Mouse (Mus musculus) limb, embryonic 11.5 days (tissue): Measurements from ENCODE around the gene Ndufs1. TPM values are rescaled to one million over a fixed set of nuclear protein-coding genes. Genes with fewer than 3 reads are reported as not detected.
A peak's percentile ranks its signal among the peaks of the same experiment; 100 is the strongest.

Experiments used
- ATAC-seq: fragments of 200-750 bp; cut with Nextera tagmentation; 2 replicates; pipeline ENCODE4 v1.8.0; 2017; ENCODE audit warnings: low read depth; ENCODE audit not compliant: insufficient number of reproducible peaks, low FRiP score, low TSS enrichment
- DNase-seq: peaks from one replicate; pipeline ENCODE4 v3.0.0-alpha.2; 2015; ENCODE audit warnings: low spot score
- H3K27ac ChIP-seq: fragments of 300-500 bp; sonication (generic); replicated peaks from 2 replicates; pipeline ENCODE4 v1.5.1; 2014; ENCODE audit warnings: low read depth, mild to moderate bottlenecking, low read length
- H3K27me3 ChIP-seq: fragments of 300-500 bp; sonication (generic); 2 replicates; pipeline ENCODE4 v1.6.1; 2014; ENCODE audit warnings: mild to moderate bottlenecking, low read length, mixed read lengths; ENCODE audit not compliant: control insufficient read depth, insufficient read depth
- H3K36me3 ChIP-seq: fragments of 300-500 bp; sonication (generic); 2 replicates; pipeline ENCODE4 v1.6.1; 2014; ENCODE audit warnings: mild to moderate bottlenecking, low read length, moderate library complexity, mixed read lengths; ENCODE audit not compliant: control insufficient read depth, insufficient read depth
- H3K4me1 ChIP-seq: fragments of 300-500 bp; sonication (generic); 2 replicates; pipeline ENCODE4 v1.6.1; 2014; ENCODE audit warnings: low read length, mixed read lengths; ENCODE audit not compliant: control insufficient read depth, insufficient read depth
- H3K4me2 ChIP-seq: fragments of 300-500 bp; sonication (generic); 2 replicates; pipeline ENCODE4 v1.6.1; 2014; ENCODE audit warnings: low read depth, mild to moderate bottlenecking, moderate library complexity; ENCODE audit not compliant: severe bottlenecking
- H3K4me3 ChIP-seq: fragments of 300-500 bp; sonication (generic); 2 replicates; pipeline ENCODE4 v1.5.1; 2014; ENCODE audit warnings: low read depth, low read length
- H3K9ac ChIP-seq: fragments of 300-500 bp; sonication (generic); 2 replicates; pipeline ENCODE4 v1.6.1; 2014; ENCODE audit warnings: mild to moderate bottlenecking, low read length
- H3K9me3 ChIP-seq: fragments of 300-500 bp; sonication (generic); 2 replicates; pipeline ENCODE4 v1.6.1; 2016; ENCODE audit warnings: low read length; ENCODE audit not compliant: control insufficient read depth
- WGBS: fragments of 180-500 bp; shearing (Covaris S2); extraction: QIAGEN DNeasy Blood & Tissue Kit; methylation state at CpG from one replicate; pipeline ENCODE4 v1.1.7; 2014; 5-methylcytosine and 5-hydroxymethylcytosine counted together
- polyA plus RNA-seq: library from polyadenylated mRNA; unstranded; fragments of >200 nt; fragmentation: Nextera tagmentation; extraction: Ambion mirVana; gene quantifications from 2 replicates; pipeline ENCODE4 v1.2.1, GENCODE M21; 2014

The Ndufs1 gene
- polyA plus RNA-seq, 1 experiment from 2014 or later: 154 TPM

DNA sequence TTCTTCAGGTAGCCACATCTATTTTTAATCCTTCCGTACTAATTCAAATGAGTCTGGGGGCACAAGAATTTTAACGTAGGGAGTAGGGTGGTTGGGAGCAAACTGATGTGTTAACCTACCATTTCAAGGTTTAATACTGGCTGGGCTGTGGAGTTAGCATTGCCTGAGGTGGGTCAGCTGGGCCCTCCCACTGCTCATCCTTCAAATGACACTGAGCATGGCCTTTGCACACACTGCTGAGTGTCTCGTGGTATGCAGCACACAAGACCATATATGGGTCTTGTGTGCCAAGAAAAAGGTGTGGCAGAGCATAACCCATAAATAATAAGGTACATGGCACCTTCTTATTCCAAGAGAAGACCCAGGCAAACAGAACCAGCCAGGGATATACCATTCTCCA is 31.0 kb upstream of the Ndufs1 start:
- Histone ChIP-seq H3K27me3 (peaks cover 4% of the 10 kb centered on the region; the same call in 1 of the 2 replicates), H3K9me3 (no peaks in the 10 kb centered on the region), H3K4me2 (no peak overlapping the region), H3K9ac (no peak overlapping the region), H3K4me1 (peaks cover 4% of the 10 kb centered on the region; the same call in 1 of the 2 replicates), H3K4me3 (no peak overlapping the region), H3K27ac (no peak overlapping the region), H3K36me3 (no peaks in the 10 kb centered on the region)
- DNase-seq (no peak), ATAC-seq (no peak)
- 77% methylated on average over 3 of the region's 3 CpGs for WGBS

DNA sequence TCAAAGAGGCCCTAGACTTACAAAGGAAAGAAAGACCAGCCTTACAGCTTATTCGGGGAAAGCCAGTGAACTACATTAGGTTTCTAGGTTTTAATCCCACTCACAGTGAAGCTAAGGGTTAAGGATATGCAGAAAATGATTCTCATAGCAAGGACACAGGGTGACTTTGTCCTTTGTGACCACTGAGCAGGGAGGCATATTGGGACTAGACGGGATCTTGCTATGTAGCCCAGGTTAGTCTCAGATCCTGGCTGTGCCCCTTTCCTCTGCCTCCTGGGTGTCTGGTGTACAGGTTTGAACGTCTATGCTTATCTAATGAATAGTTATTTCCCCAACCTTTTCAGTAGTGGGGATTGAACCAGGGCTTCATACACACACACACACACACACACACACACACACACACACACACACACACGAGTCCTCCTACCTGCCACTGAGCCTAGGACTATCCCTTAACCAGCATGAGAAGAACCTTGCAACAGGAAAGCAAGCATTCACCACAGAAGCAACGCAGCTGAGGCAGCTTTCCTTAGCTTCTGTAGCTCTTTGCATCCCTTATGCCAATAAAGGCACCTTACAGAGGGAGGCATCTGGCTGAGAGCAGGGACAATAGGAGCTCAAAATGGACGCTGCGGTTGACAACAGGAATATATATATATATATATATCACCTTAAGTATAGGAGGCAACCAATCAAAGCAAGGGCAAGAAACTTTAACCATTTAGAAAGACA is 28.2 kb upstream of the Ndufs1 start:
- DNase-seq (no peak), ATAC-seq (peak; percentile 31; the same call in 1 of the 2 replicates)
- H3K4me1 ChIP-seq: peaks cover 4% of the 10 kb centered on the region; the same call in 1 of the 2 replicates
- H3K4me2 ChIP-seq: no peak overlapping the region
- peaks cover 2% of the 10 kb centered on the region; the same call in 1 of the 2 replicates for H3K9me3 ChIP-seq
- 28% methylated on average over 7 of the region's 7 CpGs for WGBS
- H3K9ac ChIP-seq: no peak overlapping the region
- no peaks in the 10 kb centered on the region for H3K36me3 ChIP-seq
- peaks cover 4% of the 10 kb centered on the region; the same call in 1 of the 2 replicates for H3K27me3 ChIP-seq
- no peak overlapping the region for H3K27ac ChIP-seq
- no peak overlapping the region for H3K4me3 ChIP-seq

DNA sequence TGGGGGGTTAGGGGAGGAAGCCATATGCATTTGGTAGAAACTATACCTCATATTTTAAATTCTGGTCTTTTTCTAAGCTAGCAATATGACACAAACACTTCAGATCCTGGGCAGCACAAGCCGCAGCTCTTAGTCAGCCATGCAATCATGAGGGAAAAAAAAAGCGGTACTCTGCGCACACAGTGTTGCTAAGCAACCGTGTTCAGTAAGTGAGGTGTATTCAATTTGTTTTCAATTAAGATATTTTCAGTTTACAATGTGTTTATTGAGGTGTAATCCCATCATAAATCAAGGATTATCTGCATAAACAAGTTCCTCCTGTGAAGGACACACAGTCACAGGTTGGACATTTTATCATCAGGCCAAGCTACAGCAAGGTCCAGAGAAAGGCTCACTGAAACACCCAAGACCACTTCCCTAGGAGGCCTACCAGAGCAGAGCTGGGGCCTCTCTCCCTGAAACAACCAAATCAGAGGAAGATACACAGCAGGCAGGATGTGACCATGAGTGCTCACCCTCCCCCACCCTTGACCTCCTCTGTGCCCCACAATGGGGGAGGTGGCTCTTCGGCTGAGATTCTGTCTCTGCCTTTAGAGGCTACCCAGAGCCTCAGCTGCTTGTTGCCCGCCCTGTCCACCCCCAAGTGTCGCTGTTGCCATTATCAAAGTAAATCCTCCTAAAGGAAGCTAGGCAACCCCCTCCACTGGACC is 27.5 kb upstream of the Ndufs1 start:
- Histone ChIP-seq H3K4me2 (no peak overlapping the region), H3K27ac (no peak overlapping the region), H3K9me3 (peaks cover 2% of the 10 kb centered on the region; the same call in 1 of the 2 replicates), H3K4me1 (peaks cover 4% of the 10 kb centered on the region; the same call in 1 of the 2 replicates), H3K27me3 (peaks cover 4% of the 10 kb centered on the region; the same call in 1 of the 2 replicates), H3K4me3 (no peak overlapping the region), H3K36me3 (no peaks in the 10 kb centered on the region), H3K9ac (no peak overlapping the region)
- 7% methylated on average over 7 of the region's 7 CpGs for WGBS
- ATAC-seq: 0 out of 2 replicates have a peak, but pooled peaks have one; percentile 21
- DNase-seq: peak; percentile 50

DNA sequence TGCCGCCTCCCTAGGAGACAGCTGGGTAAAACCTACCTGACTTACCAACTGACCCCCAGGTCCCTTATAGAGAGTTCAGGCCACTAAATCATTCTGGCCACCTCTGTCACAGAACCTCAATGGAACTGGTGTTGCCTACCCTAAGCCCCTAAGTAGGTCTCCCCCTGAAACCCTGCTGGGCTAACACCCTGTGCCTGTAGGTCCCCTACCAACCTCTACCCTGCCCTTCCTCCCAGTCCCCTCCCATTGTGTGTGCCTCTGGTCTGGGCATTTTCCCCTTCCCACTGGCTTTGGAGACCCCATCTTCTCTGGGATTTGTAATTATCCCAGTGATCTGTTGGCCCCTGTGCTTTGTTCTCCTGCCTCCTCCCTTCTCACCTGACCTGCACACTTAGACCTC is 26.8 kb upstream of the Ndufs1 start:
- DNase-seq (no peak), ATAC-seq (no peak)
- Histone ChIP-seq H3K4me1 (peaks cover 4% of the 10 kb centered on the region; the same call in 1 of the 2 replicates), H3K27me3 (peaks cover 2% of the 10 kb centered on the region; the same call in 1 of the 2 replicates), H3K4me2 (no peak overlapping the region), H3K4me3 (no peak overlapping the region), H3K27ac (no peak overlapping the region), H3K9me3 (peaks cover 2% of the 10 kb centered on the region; the same call in 1 of the 2 replicates), H3K36me3 (no peaks in the 10 kb centered on the region), H3K9ac (no peak overlapping the region)
- WGBS: 73% methylated on average over 1 of the region's 1 CpGs

DNA sequence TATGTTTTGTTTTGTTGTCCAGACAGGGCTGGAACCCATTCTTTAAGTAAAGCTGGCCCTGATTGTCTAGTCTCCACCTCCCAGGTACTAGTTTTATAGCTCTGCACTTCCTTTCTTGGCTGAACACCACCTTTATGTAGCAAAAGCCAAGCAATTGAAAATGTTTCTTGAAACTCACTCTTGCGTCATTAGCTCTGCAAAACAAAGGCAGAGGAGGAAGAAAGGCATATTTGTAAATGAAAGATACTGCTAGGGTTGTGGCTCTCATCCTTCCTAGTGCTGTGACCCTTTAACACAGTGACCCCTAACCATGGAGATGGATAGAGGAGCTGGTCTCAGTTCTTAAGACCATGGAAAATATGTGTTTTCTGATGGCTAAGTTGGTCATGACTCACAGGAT is 25.0 kb upstream of the Ndufs1 start:
- 79% methylated on average over 1 of the region's 1 CpGs for WGBS
- no peak overlapping the region for H3K27ac ChIP-seq
- no peak for DNase-seq
- no peaks in the 10 kb centered on the region for H3K27me3 ChIP-seq
- peaks cover 2% of the 10 kb centered on the region; the same call in 1 of the 2 replicates for H3K9me3 ChIP-seq
- peaks cover 4% of the 10 kb centered on the region; the same call in 1 of the 2 replicates for H3K4me1 ChIP-seq
- no peak overlapping the region for H3K9ac ChIP-seq
- no peak overlapping the region for H3K4me3 ChIP-seq
- ATAC-seq: no peak
- no peak overlapping the region for H3K4me2 ChIP-seq
- no peaks in the 10 kb centered on the region for H3K36me3 ChIP-seq

DNA sequence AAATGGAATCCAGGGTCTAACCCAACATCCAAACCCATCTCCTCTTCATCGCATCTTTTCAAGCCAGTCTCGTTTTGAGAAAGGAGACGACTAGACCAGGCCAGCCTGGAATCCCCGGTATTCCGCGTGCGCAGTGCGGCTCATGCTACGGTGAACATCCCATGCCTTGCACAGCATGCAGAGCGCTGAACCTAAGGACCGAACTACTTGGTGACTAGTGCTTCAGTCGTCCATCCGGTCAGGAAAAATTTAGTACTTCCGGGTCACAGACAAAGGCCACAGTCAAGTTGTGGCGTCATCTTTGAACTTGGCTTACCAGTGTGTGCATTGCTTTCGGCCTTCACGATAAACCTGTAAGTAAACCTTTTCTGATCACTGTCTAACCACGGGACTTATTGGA is 23.7 kb upstream of the Ndufs1 start:
- H3K27me3 ChIP-seq: no peaks in the 10 kb centered on the region
- no peak overlapping the region for H3K27ac ChIP-seq
- DNase-seq (no peak), ATAC-seq (no peak)
- 95% methylated on average over 18 of the region's 18 CpGs for WGBS
- peaks cover 4% of the 10 kb centered on the region; the same call in 1 of the 2 replicates for H3K4me1 ChIP-seq
- no peak overlapping the region for H3K9ac ChIP-seq
- peaks cover 2% of the 10 kb centered on the region; the same call in 1 of the 2 replicates for H3K9me3 ChIP-seq
- H3K36me3 ChIP-seq: no peaks in the 10 kb centered on the region
- H3K4me3 ChIP-seq: no peak overlapping the region
- H3K4me2 ChIP-seq: no peak overlapping the region

DNA sequence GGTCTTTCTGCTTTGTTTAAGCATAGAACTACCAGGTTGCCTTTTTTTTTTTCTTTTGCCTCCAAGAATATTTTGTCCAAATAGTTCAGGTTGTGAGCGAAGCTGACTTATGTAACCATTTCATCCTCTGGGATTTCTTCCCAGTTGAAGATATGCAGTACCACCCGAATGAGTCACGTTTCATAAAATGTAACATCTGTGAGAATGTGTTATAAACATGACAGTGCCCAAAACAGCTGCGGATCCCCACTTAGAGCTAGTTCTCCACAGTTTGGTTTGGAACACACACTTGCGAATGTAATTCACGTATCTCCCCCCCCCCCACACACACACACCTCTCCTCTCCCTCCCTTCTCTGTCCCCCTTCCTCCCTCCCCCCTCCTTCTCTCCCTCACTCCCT is 22.8 kb upstream of the Ndufs1 start:
- no peak overlapping the region for H3K4me2 ChIP-seq
- WGBS: 87% methylated on average over 6 of the region's 6 CpGs
- no peaks in the 10 kb centered on the region for H3K36me3 ChIP-seq
- DNase-seq: no peak
- no peak overlapping the region for H3K27ac ChIP-seq
- H3K9ac ChIP-seq: no peak overlapping the region
- H3K4me3 ChIP-seq: no peak overlapping the region
- no peak for ATAC-seq
- peaks cover 2% of the 10 kb centered on the region; the same call in 1 of the 2 replicates for H3K9me3 ChIP-seq
- H3K27me3 ChIP-seq: no peaks in the 10 kb centered on the region
- peaks cover 3% of the 10 kb centered on the region; the same call in 1 of the 2 replicates for H3K4me1 ChIP-seq

DNA sequence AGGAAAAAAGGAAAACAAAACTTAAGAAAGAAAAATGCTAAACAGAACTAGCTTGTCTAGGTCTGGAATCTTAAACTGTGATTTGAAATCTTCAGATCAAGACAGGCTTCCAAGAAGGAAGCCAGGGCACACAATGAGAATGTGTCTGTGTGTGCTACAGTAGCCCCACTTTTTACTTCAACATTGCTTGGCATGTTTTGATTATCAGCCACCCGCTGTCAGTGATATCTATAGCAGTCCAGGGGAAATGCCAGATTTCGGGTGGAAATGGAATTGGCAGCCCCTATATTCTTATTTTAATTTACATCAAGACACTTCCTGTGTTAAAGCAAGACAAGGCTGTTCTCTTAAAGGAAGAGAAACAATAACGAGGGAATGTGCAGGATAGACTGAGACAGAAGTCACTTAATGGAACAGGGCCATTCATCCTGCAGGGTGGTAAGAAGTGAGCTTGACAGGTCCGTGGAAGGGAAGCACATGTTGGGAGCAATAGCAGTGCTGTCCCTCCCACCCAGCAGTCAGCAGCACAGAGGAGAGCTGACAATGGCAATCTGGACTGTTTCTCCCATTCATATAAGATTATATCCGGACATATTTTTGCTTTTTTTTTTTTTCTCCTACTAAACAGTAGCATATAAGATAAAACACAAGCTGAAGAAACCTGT is 19.3 kb upstream of the Ndufs1 start:
- H3K9me3 ChIP-seq: peaks cover 2% of the 10 kb centered on the region; the same call in 1 of the 2 replicates
- no peak overlapping the region for H3K9ac ChIP-seq
- no peak overlapping the region for H3K27ac ChIP-seq
- ATAC-seq: no peak
- H3K36me3 ChIP-seq: no peaks in the 10 kb centered on the region
- no peaks in the 10 kb centered on the region for H3K27me3 ChIP-seq
- WGBS: 60% methylated on average over 5 of the region's 5 CpGs
- H3K4me2 ChIP-seq: no peak overlapping the region
- H3K4me3 ChIP-seq: no peak overlapping the region
- no peaks in the 10 kb centered on the region for H3K4me1 ChIP-seq
- no peak for DNase-seq
